Mouse (Mus musculus) lung, postnatal 0 days (tissue): ENCODE data around the gene Nln. TPM values are rescaled to one million over a fixed set of nuclear protein-coding genes. Genes with fewer than 3 reads are reported as not detected.

ENCODE experiments used
- ATAC-seq: fragments of 200-750 bp; cut with Nextera tagmentation; 2 replicates; pipeline ENCODE4 v1.8.0; 2017; ENCODE audit warnings: moderate library complexity
- DNase-seq: peaks from one replicate; pipeline ENCODE4 v3.0.0-alpha.2; 2016; ENCODE audit warnings: low spot score
- H3K27ac ChIP-seq: fragments of 300-500 bp; sonication (generic); 2 replicates; pipeline ENCODE4 v1.5.1; 2014; ENCODE audit warnings: antibody characterized with exemption, mild to moderate bottlenecking, low read length, mixed read lengths
- H3K27me3 ChIP-seq: fragments of 300-500 bp; sonication (generic); replicated peaks from 2 replicates; pipeline ENCODE4 v1.6.1; 2014; ENCODE audit warnings: low read length, mixed read lengths; ENCODE audit not compliant: insufficient read depth
- H3K36me3 ChIP-seq: fragments of 300-500 bp; sonication (generic); 2 replicates; pipeline ENCODE4 v1.6.1; 2014; ENCODE audit warnings: low read length, mixed read lengths; ENCODE audit not compliant: insufficient read depth
- H3K4me1 ChIP-seq: fragments of 300-500 bp; sonication (generic); 2 replicates; pipeline ENCODE4 v1.6.1; 2014; ENCODE audit warnings: antibody characterized with exemption, low read depth, low read length, mixed read lengths; ENCODE audit not compliant: insufficient read depth
- H3K4me2 ChIP-seq: fragments of 300-500 bp; sonication (generic); replicated peaks from 2 replicates; pipeline ENCODE4 v1.6.1; 2014; ENCODE audit warnings: low read depth, mild to moderate bottlenecking, low read length, moderate library complexity, mixed read lengths
- H3K4me3 ChIP-seq: fragments of 300-500 bp; sonication (generic); 2 replicates; pipeline ENCODE4 v1.5.1; 2014; ENCODE audit warnings: low read depth, low read length
- H3K9ac ChIP-seq: fragments of 300-500 bp; sonication (generic); replicated peaks from 2 replicates; pipeline ENCODE4 v1.6.1; 2014; ENCODE audit warnings: low read depth, mild to moderate bottlenecking
- H3K9me3 ChIP-seq: fragments of 300-500 bp; sonication (generic); 2 replicates; pipeline ENCODE4 v1.6.1; 2016; ENCODE audit warnings: low read length, mixed read lengths
- CTCF ChIP-seq: IDR thresholded peaks from 2 replicates; pipeline ENCODE4 v1.5.1; 2016; ENCODE audit warnings: antibody characterized with exemption, mild to moderate bottlenecking
- EP300 ChIP-seq: IDR thresholded peaks from 2 replicates; pipeline ENCODE4 v1.6.1; 2016; ENCODE audit warnings: antibody characterized with exemption, mild to moderate bottlenecking, control low read depth
- WGBS: fragments of 180-500 bp; shearing (Covaris S2); extraction: QIAGEN DNeasy Blood & Tissue Kit; methylation state at CpG from one replicate; pipeline ENCODE4 v1.1.7; 2014; 5-methylcytosine and 5-hydroxymethylcytosine counted together
- polyA plus RNA-seq: library from polyadenylated mRNA; unstranded; fragments of >200 nt; fragmentation: Nextera tagmentation; extraction: Ambion mirVana; gene quantifications from 2 replicates; pipeline ENCODE4 v1.2.1, GENCODE M21; 2015

Nln gene
- polyA plus RNA-seq, 1 experiment from 2014 or later: 13.0 TPM

- Histone ChIP-seq H3K9ac (no peak overlapping the region), H3K9me3 (no peaks in the 10 kb centered on the region), H3K27ac (no peak overlapping the region), H3K36me3 (no peaks in the 10 kb centered on the region), H3K4me2 (no peak overlapping the region), H3K4me1 (0 out of 2 replicates have a peak, but pooled peaks cover 3% of the 10 kb centered on the region), H3K27me3 (no peaks in the 10 kb centered on the region), H3K4me3 (no peak overlapping the region)
- DNase-seq: no peak
- TF ChIP-seq CTCF (no peak), EP300 (no peak)
- WGBS: 97% methylated on average over 2 of the region's 2 CpGs
- no peak for ATAC-seq
Observed at GRCm38 (mm10) chr13:104114827-104115226, 5.4 kb upstream of the Nln start.

GRCm38 (mm10) chr13:104113782-104114181 lies 4.4 kb upstream of the Nln start:
- DNase-seq (peak; percentile 23), ATAC-seq (no peak)
- no peak overlapping the region for H3K4me2 ChIP-seq
- no peaks in the 10 kb centered on the region for H3K36me3 ChIP-seq
- H3K27me3 ChIP-seq: no peaks in the 10 kb centered on the region
- no peak overlapping the region for H3K4me3 ChIP-seq
- WGBS: 96% methylated on average over 4 of the region's 4 CpGs
- H3K4me1 ChIP-seq: 0 out of 2 replicates have a peak, but pooled peaks cover 3% of the 10 kb centered on the region
- TF ChIP-seq EP300 (no peak), CTCF (peak; percentile 28)
- no peak overlapping the region for H3K9ac ChIP-seq
- H3K9me3 ChIP-seq: no peaks in the 10 kb centered on the region
- no peak overlapping the region for H3K27ac ChIP-seq

- DNase-seq (peak; percentile 36), ATAC-seq (no peak)
- no peaks in the 10 kb centered on the region for H3K9me3 ChIP-seq
- TF ChIP-seq EP300 (no peak), CTCF (no peak)
- H3K9ac ChIP-seq: no peak overlapping the region
- no peaks in the 10 kb centered on the region for H3K27me3 ChIP-seq
- 47% methylated on average over 12 of the region's 12 CpGs for WGBS
- H3K4me3 ChIP-seq: no peak overlapping the region
- 0 out of 2 replicates have a peak overlapping the region, but pooled peaks have one; percentile 3 for H3K4me2 ChIP-seq
- no peaks in the 10 kb centered on the region for H3K36me3 ChIP-seq
- H3K27ac ChIP-seq: no peak overlapping the region; the same call in 1 of the 2 replicates
- peaks cover 3% of the 10 kb centered on the region; the same call in 1 of the 2 replicates for H3K4me1 ChIP-seq
Observed at GRCm38 (mm10) chr13:104112266-104112900, 3.0 kb upstream of the Nln start.

GRCm38 (mm10) chr13:104110526-104110925 lies 1.1 kb upstream of the Nln start:
- Histone ChIP-seq H3K9ac (peak overlapping the region; percentile 59; the same call in 1 of the 2 replicates), H3K9me3 (no peaks in the 10 kb centered on the region)
- no peak for ATAC-seq

GRCm38 (mm10) chr13:104109816-104110521 lies 555 bp upstream of the Nln start:
- peak overlapping the region; percentile 59 for H3K9ac ChIP-seq
- H3K27ac ChIP-seq: 0 out of 2 replicates have a peak overlapping the region, but pooled peaks have one; percentile 43
- no peaks in the 10 kb centered on the region for H3K27me3 ChIP-seq
- H3K4me3 ChIP-seq: peak overlapping the region; percentile 77
- no peaks in the 10 kb centered on the region for H3K36me3 ChIP-seq
- ATAC-seq (peak; percentile 57), DNase-seq (peak; percentile 67)
- no peaks in the 10 kb centered on the region for H3K9me3 ChIP-seq
- peak overlapping the region; percentile 99 for H3K4me2 ChIP-seq
- H3K4me1 ChIP-seq: peaks cover 3% of the 10 kb centered on the region; the same call in 1 of the 2 replicates
- WGBS: 2% methylated on average over 25 of the region's 38 CpGs
- TF ChIP-seq EP300: no peak
- no peak for TF ChIP-seq CTCF

More at GRCm38 (mm10) chr13:104110526-104110925, 1.1 kb upstream of the Nln start:
- WGBS: 40% methylated on average over 7 of the region's 7 CpGs
- H3K27me3 ChIP-seq: no peaks in the 10 kb centered on the region
- peak overlapping the region; percentile 77; the same call in 1 of the 2 replicates for H3K4me3 ChIP-seq
- H3K36me3 ChIP-seq: no peaks in the 10 kb centered on the region
- no peak overlapping the region for H3K27ac ChIP-seq
- H3K4me2 ChIP-seq: peak overlapping the region; percentile 99
- TF ChIP-seq CTCF (no peak), EP300 (no peak)
- H3K4me1 ChIP-seq: peaks cover 3% of the 10 kb centered on the region; the same call in 1 of the 2 replicates
- no peak for DNase-seq

GRCm38 (mm10) chr13:104108651-104109287 lies 645 bp downstream of the Nln start:
- under 1% methylated on average over 24 of the region's 24 CpGs for WGBS
- peak; percentile 52 for DNase-seq
- Histone ChIP-seq H3K27me3 (no peaks in the 10 kb centered on the region), H3K27ac (peak overlapping the region; percentile 59; the same call in 1 of the 2 replicates), H3K9me3 (no peaks in the 10 kb centered on the region), H3K4me2 (peak overlapping the region; percentile 99), H3K4me3 (peak overlapping the region; percentile 77), H3K36me3 (no peaks in the 10 kb centered on the region), H3K9ac (peak overlapping the region; percentile 58), H3K4me1 (peaks cover 3% of the 10 kb centered on the region; the same call in 1 of the 2 replicates)
- ATAC-seq: peak; percentile 2
- TF ChIP-seq CTCF (no peak), EP300 (no peak)
